Mouse (Mus musculus): ENCODE results near the gene 4933424G06Rik. TPM values are rescaled to one million over a fixed set of nuclear protein-coding genes. Genes with fewer than 3 reads are reported as not detected.

Gene 4933424G06Rik
- total and polyA plus RNA-seq, 3 experiments, result not detected

GRCm38 (mm10) chr1:36696411-36696810, 13.5 kb upstream of the 4933424G06Rik start:
- DNase-seq (ENCODE audit: low read depth, low spot score), result no peak
- Histone ChIP-seq H3K4me3 (ENCODE audit: control insufficient read depth in 1 of 2, insufficient read depth in 1 of 2, low read depth in 2 of 2, low read length in 2 of 2) (no peak overlapping the region), H3K79me2 (ENCODE audit: control insufficient read depth, insufficient read depth, low read length, poor library complexity) (peaks cover 13% of the 10 kb centered on the region), H3K36me3 (ENCODE audit: control insufficient read depth in 1 of 2, insufficient read depth in 2 of 2, low read length in 2 of 2) (peaks cover 7 to 12% of the 10 kb centered on the region in 2 experiments), H3K9me3 (replicated peaks; ENCODE audit: insufficient read depth, low read length) (no peaks in the 10 kb centered on the region), H3K27me3 (ENCODE audit: control insufficient read depth in 1 of 2, insufficient read depth in 2 of 2, low read length in 2 of 2) (no peaks in the 10 kb centered on the region), H3K4me1 (ENCODE audit: control insufficient read depth in 1 of 2, insufficient read depth in 2 of 2, low read length in 2 of 2) (no peaks in the 10 kb centered on the region; a peak in 1 of 4 replicates), H3K9ac (ENCODE audit: control insufficient read depth, low read depth, low read length, poor library complexity, severe bottlenecking) (no peak overlapping the region), H3K27ac (ENCODE audit: control insufficient read depth, low read depth, low read length) (no peak overlapping the region)
- TF ChIP-seq SMC3 (IDR thresholded peaks at IDR 0.05; ENCODE audit: low read depth, low read length) (peak; percentile 26), CTCF (IDR thresholded peaks at IDR 0.05 in 2 of 3, conservative IDR thresholded peaks at IDR 0.05 in 1 of 3; ENCODE audit: control insufficient read depth in 1 of 3, insufficient read depth in 1 of 3, low read depth in 2 of 3, low read length in 3 of 3, poor library complexity in 1 of 3, severe bottlenecking in 1 of 3) (peak in 1 of 3 experiments; percentile 22; a peak in 2 of 6 replicates), RAD21 (IDR thresholded peaks at IDR 0.05; ENCODE audit: low read depth, low read length) (peak; percentile 1; the same call in 1 of the 2 replicates), CHD2 (IDR thresholded peaks at IDR 0.05; ENCODE audit: low read length) (no peak)

GRCm38 (mm10) chr1:36697030-36697429, 12.9 kb upstream of the 4933424G06Rik start:
- Histone ChIP-seq H3K27ac (ENCODE audit: control insufficient read depth, low read depth, low read length) (no peak overlapping the region), H3K9ac (ENCODE audit: control insufficient read depth, low read depth, low read length, poor library complexity, severe bottlenecking) (no peak overlapping the region), H3K79me2 (ENCODE audit: control insufficient read depth, insufficient read depth, low read length, poor library complexity) (peaks cover 7% of the 10 kb centered on the region), H3K27me3 (ENCODE audit: control insufficient read depth in 1 of 2, insufficient read depth in 2 of 2, low read length in 2 of 2) (no peaks in the 10 kb centered on the region), H3K9me3 (replicated peaks; ENCODE audit: insufficient read depth, low read length) (no peaks in the 10 kb centered on the region), H3K36me3 (ENCODE audit: control insufficient read depth in 1 of 2, insufficient read depth in 2 of 2, low read length in 2 of 2) (peaks cover 7 to 12% of the 10 kb centered on the region in 2 experiments), H3K4me3 (ENCODE audit: control insufficient read depth in 1 of 2, insufficient read depth in 1 of 2, low read depth in 2 of 2, low read length in 2 of 2) (no peak overlapping the region), H3K4me1 (ENCODE audit: control insufficient read depth in 1 of 2, insufficient read depth in 2 of 2, low read length in 2 of 2) (no peaks in the 10 kb centered on the region; a peak in 1 of 4 replicates)
- DNase-seq (ENCODE audit: low read depth, low spot score), result no peak
- no peak for TF ChIP-seq SMC3 (IDR thresholded peaks at IDR 0.05; ENCODE audit: low read depth, low read length)
- no peak for TF ChIP-seq CHD1 (IDR thresholded peaks at IDR 0.05; ENCODE audit: low read depth, low read length)

- Histone ChIP-seq H3K9me3 (replicated peaks; ENCODE audit: insufficient read depth, low read length) (no peaks in the 10 kb centered on the region), H3K36me3 (ENCODE audit: control insufficient read depth in 1 of 2, insufficient read depth in 2 of 2, low read length in 2 of 2) (peaks cover 5 to 13% of the 10 kb centered on the region in 2 experiments), H3K79me2 (ENCODE audit: control insufficient read depth, insufficient read depth, low read length, poor library complexity) (peaks cover 25% of the 10 kb centered on the region), H3K27me3 (ENCODE audit: control insufficient read depth in 1 of 2, insufficient read depth in 2 of 2, low read length in 2 of 2) (no peaks in the 10 kb centered on the region), H3K9ac (ENCODE audit: control insufficient read depth, low read depth, low read length, poor library complexity, severe bottlenecking) (no peak overlapping the region), H3K4me3 (ENCODE audit: control insufficient read depth in 1 of 2, insufficient read depth in 1 of 2, low read depth in 2 of 2, low read length in 2 of 2) (no peak overlapping the region), H3K4me1 (ENCODE audit: control insufficient read depth in 1 of 2, insufficient read depth in 2 of 2, low read length in 2 of 2) (peaks cover 0 to 12% of the 10 kb centered on the region in 2 experiments; a peak in 1 of 4 replicates), H3K27ac (ENCODE audit: control insufficient read depth, low read depth, low read length) (no peak overlapping the region)
- DNase-seq (ENCODE audit: low read depth, low spot score), result no peak
- TF ChIP-seq RAD21 (IDR thresholded peaks at IDR 0.05; ENCODE audit: low read depth, low read length), result no peak
- no peak for TF ChIP-seq CHD2 (IDR thresholded peaks at IDR 0.05; ENCODE audit: low read length)
- TF ChIP-seq EP300 (IDR thresholded peaks at IDR 0.05; ENCODE audit: low read depth in 1 of 2, low read length in 2 of 2), result no peak
- TF ChIP-seq GABPA (IDR thresholded peaks at IDR 0.05; ENCODE audit: low read depth, low read length), result no peak
- TF ChIP-seq ELF1 (IDR thresholded peaks at IDR 0.05; ENCODE audit: low read depth, low read length), result no peak
- no peak for TF ChIP-seq MEF2A (IDR thresholded peaks at IDR 0.05; ENCODE audit: extremely low read depth, insufficient replicate concordance, low read depth, low read length, poor library complexity, severe bottlenecking)
- TF ChIP-seq GATA1 (IDR thresholded peaks at IDR 0.05; ENCODE audit: low read depth, low read length), result no peak
- TF ChIP-seq ZNF384 (IDR thresholded peaks at IDR 0.05; ENCODE audit: low read depth, low read length), result no peak
- TF ChIP-seq ZC3H11A (IDR thresholded peaks at IDR 0.05; ENCODE audit: low read depth, low read length), result no peak
- TF ChIP-seq ZKSCAN1 (IDR thresholded peaks at IDR 0.05; ENCODE audit: low read depth, low read length), result no peak
- no peak for TF ChIP-seq UBTF (IDR thresholded peaks at IDR 0.05; ENCODE audit: borderline replicate concordance, insufficient read depth, low read depth, low read length)
- no peak for TF ChIP-seq HCFC1 (IDR thresholded peaks at IDR 0.05; ENCODE audit: low read depth, low read length)
- no peak for TF ChIP-seq TAL1 (IDR thresholded peaks at IDR 0.05; ENCODE audit: low read length)
- TF ChIP-seq BHLHE40 (IDR thresholded peaks at IDR 0.05; ENCODE audit: borderline replicate concordance, low read depth, low read length), result no peak
- TF ChIP-seq MAX (IDR thresholded peaks at IDR 0.05; ENCODE audit: low read length), result no peak
- TF ChIP-seq MYB (IDR thresholded peaks at IDR 0.05; ENCODE audit: low read depth, low read length), result no peak
- TF ChIP-seq TCF12 (IDR thresholded peaks at IDR 0.05; ENCODE audit: low read depth, low read length), result no peak
- no peak for TF ChIP-seq MAZ (IDR thresholded peaks at IDR 0.05; ENCODE audit: low read depth, low read length)
These were observed 2.8 kb upstream of the 4933424G06Rik start for GRCm38 (mm10) chr1:36707166-36707565.
